Mouse (Mus musculus): ENCODE results near the gene Serp2.

The Serp2 gene

GRCm38 (mm10) chr14:76498210-76498609, 58.5 kb downstream of the Serp2 start:
- no peak for DNase-seq (ENCODE audit: low spot score in 2 of 2)

GRCm38 (mm10) chr14:76497187-76497586, 59.5 kb downstream of the Serp2 start:
- DNase-seq (ENCODE audit: low spot score in 2 of 2), result no peak

DNA sequence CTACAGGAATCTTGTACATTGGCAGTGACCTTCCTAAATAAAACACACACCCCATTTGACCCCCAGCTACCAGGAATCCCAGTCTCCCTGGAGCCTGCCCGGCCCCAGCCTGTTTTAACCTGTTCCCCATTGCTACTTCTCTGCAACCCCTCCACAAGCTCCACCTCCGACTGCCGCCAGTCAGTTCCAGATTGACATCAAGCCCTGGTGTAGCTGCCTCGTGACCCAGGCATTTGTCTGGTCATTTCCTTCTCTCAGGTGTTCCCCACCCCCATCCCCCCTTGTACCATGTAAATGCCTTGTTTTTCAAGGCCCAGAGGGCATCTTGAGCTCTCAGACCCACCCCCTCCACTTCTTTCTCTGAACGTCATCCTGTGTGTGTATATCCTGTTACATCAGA, 61.7 kb downstream of the Serp2 start:
- DNase-seq (ENCODE audit: low spot score in 2 of 2), result no peak

GRCm38 (mm10) chr14:76489128-76489527, 67.6 kb downstream of the Serp2 start:
- no peak for DNase-seq (ENCODE audit: low spot score in 2 of 2)

- no peak for DNase-seq (ENCODE audit: low spot score in 2 of 2)
Observed at GRCm38 (mm10) chr14:76488101-76489044, 68.3 kb downstream of the Serp2 start.

GRCm38 (mm10) chr14:76487609-76488008, 69.1 kb downstream of the Serp2 start:
- DNase-seq (ENCODE audit: low spot score in 2 of 2), result no peak

- no peak for DNase-seq (ENCODE audit: low spot score in 2 of 2)
Observed at GRCm38 (mm10) chr14:76483701-76484100, 73.0 kb downstream of the Serp2 start.

Data from heart, adult 9 months (tissue).